Mouse (Mus musculus) adrenal gland, adult 8-10 months (tissue): ENCODE data around the gene Mss51. TPM values are rescaled to one million over a fixed set of nuclear protein-coding genes. Genes with fewer than 3 reads are reported as not detected.

ENCODE experiments used
- DNase-seq: peaks from one replicate; pipeline ENCODE4 v3.0.0; 2022
- total RNA-seq, 4 experiments: library from RNA; stranded (reverse); gene quantifications; 2 replicates each; pipeline ENCODE4 v1.2.4; 2022

Gene Mss51
- total RNA-seq = 1 to 10 TPM in 2 of 4 experiments, under 1 TPM in 2; 0.52 to 2.1 (median 1.1) TPM

- DNase-seq = no peak
These were observed at the start of gene Mss51 for GRCm38 (mm10) chr14:20496603-20497002. Mss51 (minus strand) TSS chr14:20496901.

GRCm38 (mm10) chr14:20546415-20546814 lies 49.7 kb upstream of the Mss51 start, which contains the start of gene Ppp3cb:
Ppp3cb (minus strand) TSS chr14:20546573.
- peak; percentile 67 for DNase-seq

DNA sequence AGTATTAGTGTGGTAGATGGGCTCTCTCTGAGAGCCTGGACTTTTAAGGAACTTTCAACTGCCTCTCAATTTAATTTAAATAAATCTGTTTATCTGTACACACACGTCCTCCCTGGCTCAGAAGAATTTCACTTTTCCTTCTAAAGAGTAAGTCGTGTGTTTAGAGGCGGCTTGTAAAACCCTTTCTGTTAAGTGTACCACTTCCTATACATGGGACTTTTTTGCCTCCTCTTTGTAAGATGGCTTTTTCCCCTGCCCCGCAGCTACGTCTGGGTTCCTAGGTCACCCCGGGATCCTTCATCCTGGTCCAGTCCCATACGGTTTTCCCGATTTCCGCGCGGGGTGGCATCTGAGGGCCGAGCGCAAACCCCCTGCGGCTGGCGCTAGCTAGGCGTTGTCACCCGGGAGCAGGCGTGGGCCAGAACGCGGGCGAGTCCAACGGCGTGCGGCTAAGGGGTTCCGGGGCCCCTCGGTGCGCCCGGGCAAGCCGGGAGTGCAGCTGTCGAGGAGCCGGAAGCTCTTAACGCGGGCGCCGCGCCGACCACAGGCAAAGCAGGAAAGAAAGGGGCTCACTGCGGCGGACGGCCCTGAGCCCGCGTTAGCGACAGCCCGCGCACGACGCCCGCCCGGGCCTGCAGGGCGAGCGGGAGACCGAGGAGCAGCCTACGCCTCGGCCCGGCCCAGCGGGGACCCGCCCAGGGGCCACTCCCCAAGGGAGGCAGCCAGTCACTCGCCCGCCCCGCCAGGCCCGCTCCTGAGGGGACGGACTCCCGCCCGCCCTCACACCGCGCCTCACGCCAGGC lies 49.0 kb upstream of the Mss51 start:
- DNase-seq = peak; percentile 90

DNA sequence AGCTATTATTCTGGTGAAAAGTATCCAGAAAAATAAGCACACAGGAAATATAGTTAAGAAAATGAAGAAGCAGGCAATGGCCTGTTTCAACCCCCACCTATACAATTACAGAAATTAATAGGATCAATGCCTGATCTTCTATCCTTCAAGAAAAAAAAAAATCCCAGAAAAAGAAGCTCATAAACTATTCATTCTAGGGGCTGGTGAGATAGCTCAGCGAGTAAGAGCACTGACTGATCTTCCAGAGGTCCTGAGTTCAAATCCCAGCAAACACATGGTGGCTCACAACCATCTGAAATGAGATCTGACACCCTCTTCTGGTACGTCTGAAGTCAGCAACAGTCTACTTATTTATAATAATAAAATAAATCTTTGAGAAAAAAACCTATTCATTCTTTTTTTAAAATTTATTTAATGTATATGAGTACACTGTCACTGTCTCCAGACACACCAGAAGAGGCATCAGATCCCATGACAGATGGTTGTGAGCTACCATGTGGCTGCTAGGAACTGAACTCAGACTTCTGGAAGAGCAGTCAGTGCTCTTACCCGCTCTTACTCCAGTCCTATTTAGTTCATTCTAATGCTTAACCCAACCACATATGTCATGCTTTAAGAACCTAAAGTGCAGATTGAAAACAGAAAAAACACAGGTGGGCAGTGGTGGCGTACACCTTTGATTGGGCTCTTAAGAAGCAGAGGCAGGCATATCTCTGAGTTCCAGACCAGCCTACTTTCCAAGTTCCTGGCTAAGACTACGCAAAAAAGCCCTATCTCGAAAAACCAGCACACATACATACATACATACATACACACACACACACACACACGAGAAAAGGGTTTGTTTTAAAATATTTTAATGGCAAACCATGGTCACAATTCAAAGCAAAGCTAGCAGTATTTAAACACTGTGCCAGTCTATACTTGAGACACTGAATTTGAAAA lies 48.0 kb upstream of the Mss51 start:
- no peak for DNase-seq

- DNase-seq = no peak
These were observed 32.9 kb upstream of the Mss51 start for GRCm38 (mm10) chr14:20529643-20530042.

DNA sequence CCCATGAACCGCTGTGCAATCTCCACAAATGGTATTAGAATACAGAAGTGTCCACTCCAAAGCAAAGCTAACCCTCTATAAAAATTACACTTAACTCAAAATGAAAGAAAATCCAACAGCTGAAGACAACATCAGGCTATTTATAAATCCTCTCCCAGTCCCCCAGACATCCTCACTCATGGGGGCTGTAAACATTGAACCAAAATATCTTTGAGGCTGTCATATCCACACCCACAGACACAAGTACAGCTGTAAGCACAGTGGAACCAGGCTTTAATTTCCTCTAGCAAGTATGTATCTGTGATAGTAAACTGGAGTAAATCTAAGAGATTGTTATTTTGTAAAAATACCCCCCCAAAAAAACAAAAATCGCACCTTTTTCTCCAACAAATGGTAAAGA lies 23.5 kb upstream of the Mss51 start:
- no peak for DNase-seq

- no peak for DNase-seq
These were observed 11.7 kb upstream of the Mss51 start for GRCm38 (mm10) chr14:20508424-20508823.

DNA sequence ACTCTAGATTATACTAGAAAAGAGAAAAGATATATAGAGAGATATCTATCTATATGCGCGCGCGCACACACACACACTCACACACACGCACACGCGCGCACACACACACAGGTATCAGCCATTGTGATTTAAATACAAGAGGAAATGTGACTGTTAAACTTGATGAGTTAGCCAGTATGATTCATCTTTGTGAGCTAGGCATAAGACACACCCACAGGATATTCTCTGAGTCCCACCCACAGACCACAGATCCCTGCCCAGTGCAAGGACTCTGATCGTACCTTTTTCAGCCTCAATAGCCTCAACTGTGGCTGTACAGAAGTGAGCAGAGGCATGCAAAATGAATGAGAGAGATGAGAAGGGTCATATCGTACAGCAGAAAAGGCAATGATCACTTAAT lies 6.3 kb upstream of the Mss51 start:
- no peak for DNase-seq

DNA sequence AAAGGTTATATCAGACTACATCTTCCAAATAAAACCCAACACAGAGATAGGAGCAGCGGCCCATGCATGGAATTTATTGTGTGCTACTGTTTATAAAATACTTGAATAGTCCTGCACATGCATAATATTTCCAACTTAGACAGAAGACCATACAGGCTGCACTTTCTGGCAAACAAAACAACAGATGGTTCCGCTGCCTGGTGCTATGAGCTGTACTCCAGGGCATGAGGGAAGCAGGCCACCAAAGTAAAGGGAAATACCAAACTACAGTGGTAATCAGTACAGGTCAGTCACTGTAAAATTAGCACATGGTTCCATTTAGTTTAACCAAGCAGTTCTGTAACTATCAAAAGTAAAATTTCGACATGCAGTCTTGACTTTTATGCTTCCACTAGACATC lies 3.3 kb upstream of the Mss51 start:
- no peak for DNase-seq

GRCm38 (mm10) chr14:20486031-20486430 lies 10.7 kb downstream of the Mss51 start:
- DNase-seq = no peak

DNA sequence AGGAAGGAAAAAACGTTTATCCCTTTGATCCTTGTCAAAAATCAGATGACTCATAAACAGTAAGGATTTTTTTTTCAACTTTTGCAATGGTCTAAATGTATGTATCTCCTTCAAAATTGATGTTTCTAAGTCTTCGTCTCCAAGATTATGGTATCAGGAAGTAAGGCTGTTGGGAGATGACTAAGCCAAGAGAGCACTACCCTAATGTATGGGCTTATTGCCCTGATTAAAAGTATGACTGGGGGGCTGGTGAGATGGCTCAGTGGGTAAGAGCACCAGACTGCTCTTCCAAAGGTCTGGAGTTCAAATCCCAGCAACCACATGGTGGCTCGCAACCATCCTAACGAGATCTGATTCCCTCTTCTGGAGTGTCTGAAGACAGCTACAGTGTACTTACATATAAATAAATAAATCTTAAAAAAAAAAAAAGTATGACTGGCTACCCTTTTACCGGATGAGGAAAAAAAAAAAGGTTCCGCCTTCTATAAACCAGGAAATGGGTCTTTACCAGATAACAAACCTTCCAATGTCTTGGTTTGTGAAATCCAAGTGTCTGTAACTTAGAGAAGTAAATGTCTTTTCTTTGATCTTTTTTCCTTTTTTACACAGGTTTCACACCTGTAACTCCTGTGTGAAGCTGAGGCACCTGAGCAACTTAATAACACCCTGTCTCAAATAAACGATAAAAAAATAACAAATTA lies 14.5 kb downstream of the Mss51 start:
- no peak for DNase-seq

GRCm38 (mm10) chr14:20481211-20481610 lies 15.5 kb downstream of the Mss51 start:
- DNase-seq = no peak

DNA sequence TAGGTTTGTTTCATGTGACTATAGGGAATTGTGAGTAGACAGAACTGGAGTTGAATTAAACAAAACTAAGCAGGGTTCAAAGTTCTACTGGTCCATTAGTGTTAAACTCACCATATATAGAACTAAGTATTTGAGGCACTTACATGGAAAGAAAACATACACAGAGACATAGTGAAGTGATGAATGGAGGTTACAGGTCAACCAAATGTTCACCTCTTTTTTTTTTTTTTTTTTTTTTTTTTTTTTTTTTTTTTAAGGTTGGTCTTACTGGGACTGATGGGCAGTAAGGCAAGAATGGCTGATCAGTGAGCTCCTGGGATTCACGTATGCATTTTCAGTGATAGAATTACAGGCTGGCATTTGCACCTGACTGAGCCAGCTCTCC lies 16.5 kb downstream of the Mss51 start:
- no peak for DNase-seq

- DNase-seq = peak; percentile 62
These were observed 17.2 kb downstream of the Mss51 start, which contains the start of gene Anxa7 for GRCm38 (mm10) chr14:20479291-20480194. Anxa7 (minus strand) TSS chr14:20480133.

GRCm38 (mm10) chr14:20478801-20479200 lies 17.9 kb downstream of the Mss51 start:
- DNase-seq = peak; percentile 24

GRCm38 (mm10) chr14:20478385-20478784 lies 18.3 kb downstream of the Mss51 start:
- DNase-seq = no peak

DNA sequence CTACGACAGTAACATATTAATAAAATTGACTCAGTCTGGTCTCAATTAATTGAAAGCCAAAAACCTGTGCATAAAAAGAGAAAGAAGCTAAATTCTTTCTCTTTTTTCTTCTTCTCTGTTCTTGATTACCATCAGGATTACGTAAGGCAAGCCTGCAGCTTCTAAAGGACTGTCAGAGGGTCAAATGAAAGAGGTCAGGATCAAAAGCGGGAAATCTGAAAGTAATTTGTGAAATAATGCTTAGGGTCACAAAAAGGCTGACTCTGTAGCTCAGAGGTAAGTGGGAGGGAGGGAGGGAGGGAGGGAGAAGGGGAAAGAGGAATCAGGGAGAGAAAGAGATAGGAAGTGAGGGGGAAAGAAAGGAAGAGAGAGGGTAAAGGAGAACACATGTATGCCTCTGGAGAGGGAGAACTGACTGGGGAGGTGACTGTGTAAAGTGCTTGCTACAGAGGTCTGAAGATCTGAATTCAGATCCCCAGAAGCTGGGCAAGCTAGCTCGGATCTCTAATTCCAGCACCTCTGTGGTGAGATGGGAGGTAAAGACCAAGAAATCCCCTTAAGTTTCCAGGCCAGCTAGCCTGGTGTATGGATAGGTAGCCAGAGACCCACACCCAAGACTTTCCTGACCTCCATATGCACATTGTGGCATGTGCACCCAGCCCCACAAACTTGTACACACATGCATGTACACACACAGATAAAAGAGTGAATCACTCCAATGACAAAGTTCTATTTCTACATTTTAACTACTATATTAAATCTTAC lies 19.3 kb downstream of the Mss51 start:
- no peak for DNase-seq

GRCm38 (mm10) chr14:20460216-20460615 lies 36.5 kb downstream of the Mss51 start:
- DNase-seq = no peak

GRCm38 (mm10) chr14:20458378-20458777 lies 38.3 kb downstream of the Mss51 start:
- DNase-seq = no peak

GRCm38 (mm10) chr14:20452929-20453328 lies 43.8 kb downstream of the Mss51 start:
- no peak for DNase-seq
